Mouse (Mus musculus): ENCODE measurements around the gene Gm4969.

Gm4969 gene

GRCm38 (mm10) chr7:19093537-19094385 lies 24.4 kb downstream of the Gm4969 start:
- DNase-seq (ENCODE audit: low spot score), result peak; percentile 96

GRCm38 (mm10) chr7:19093174-19093521 lies 25.0 kb downstream of the Gm4969 start:
- DNase-seq (ENCODE audit: low spot score), result peak; percentile 89

GRCm38 (mm10) chr7:19092381-19093173 lies 25.6 kb downstream of the Gm4969 start:
- peak; percentile 58 for DNase-seq (ENCODE audit: low spot score)

GRCm38 (mm10) chr7:19091913-19092312 lies 26.3 kb downstream of the Gm4969 start:
- no peak for DNase-seq (ENCODE audit: low spot score)

GRCm38 (mm10) chr7:19088813-19089212 lies 29.4 kb downstream of the Gm4969 start:
- peak; percentile 57 for DNase-seq (ENCODE audit: low spot score)

GRCm38 (mm10) chr7:19086760-19087159 lies 31.4 kb downstream of the Gm4969 start:
- DNase-seq (ENCODE audit: low spot score), result no peak

- DNase-seq (ENCODE audit: low spot score), result peak; percentile 69
Observed at GRCm38 (mm10) chr7:19086042-19086441, 32.1 kb downstream of the Gm4969 start.

- DNase-seq (ENCODE audit: low spot score), result no peak
Observed at GRCm38 (mm10) chr7:19085495-19085894, 32.7 kb downstream of the Gm4969 start.

- no peak for DNase-seq (ENCODE audit: low spot score)
Observed at GRCm38 (mm10) chr7:19084921-19085473, 33.2 kb downstream of the Gm4969 start.

- DNase-seq (ENCODE audit: low spot score), result no peak
Observed at GRCm38 (mm10) chr7:19084277-19084771, 33.8 kb downstream of the Gm4969 start.

GRCm38 (mm10) chr7:19083701-19084100 lies 34.5 kb downstream of the Gm4969 start, which contains the start of gene Dmpk:
Gene Dmpk, plus strand, starts transcription at chr7:19083849.
- DNase-seq (ENCODE audit: low spot score), result no peak

- DNase-seq (ENCODE audit: low spot score), result peak; percentile 57
Observed at GRCm38 (mm10) chr7:19083096-19083495, 35.1 kb downstream of the Gm4969 start.

- no peak for DNase-seq (ENCODE audit: low spot score)
Observed at GRCm38 (mm10) chr7:19082171-19082570, 36.0 kb downstream of the Gm4969 start.

GRCm38 (mm10) chr7:19080451-19080950 lies 37.7 kb downstream of the Gm4969 start:
- DNase-seq (ENCODE audit: low spot score), result no peak

- DNase-seq (ENCODE audit: low spot score), result no peak
Observed at GRCm38 (mm10) chr7:19078732-19079131, 39.4 kb downstream of the Gm4969 start.

- DNase-seq (ENCODE audit: low spot score), result no peak
Observed at GRCm38 (mm10) chr7:19077761-19078160, 40.4 kb downstream of the Gm4969 start.

GRCm38 (mm10) chr7:19076586-19076991 lies 41.6 kb downstream of the Gm4969 start:
- DNase-seq (ENCODE audit: low spot score), result no peak

- DNase-seq (ENCODE audit: low spot score), result peak; percentile 92
Observed at GRCm38 (mm10) chr7:19075723-19076585, 42.2 kb downstream of the Gm4969 start, which contains the start of gene Dmwd. Gene Dmwd, plus strand, starts transcription at chr7:19076227.

GRCm38 (mm10) chr7:19075231-19075630 lies 42.9 kb downstream of the Gm4969 start:
- no peak for DNase-seq (ENCODE audit: low spot score)

- no peak for DNase-seq (ENCODE audit: low spot score)
Observed at GRCm38 (mm10) chr7:19074494-19074893, 43.7 kb downstream of the Gm4969 start.

GRCm38 (mm10) chr7:19073504-19073903 lies 44.7 kb downstream of the Gm4969 start:
- DNase-seq (ENCODE audit: low spot score), result no peak
